Mouse (Mus musculus): Measurements from ENCODE around the gene Pank2. TPM values are rescaled to one million over a fixed set of nuclear protein-coding genes. Genes with fewer than 3 reads are reported as not detected.

Pank2 gene
- total RNA-seq, 1 experiment: 22.0 TPM

GRCm38 (mm10) chr2:131261481-131262212 is 648 bp upstream of the Pank2 start:
- TF ChIP-seq ZC3H11A (IDR thresholded peaks at IDR 0.05; ENCODE audit: borderline replicate concordance, low read depth, low read length) (no peak), ZNF384 (IDR thresholded peaks at IDR 0.05; ENCODE audit: low read depth, low read length) (no peak), HCFC1 (IDR thresholded peaks at IDR 0.05; ENCODE audit: borderline replicate concordance, insufficient read depth, low read length) (peak; percentile 34; the same call in 1 of the 2 replicates), MAFK (IDR thresholded peaks at IDR 0.05; ENCODE audit: insufficient read depth, low read depth, low read length) (no peak)
- H3K4me3 ChIP-seq (ENCODE audit: insufficient read depth in 1 of 2, low read depth in 1 of 2, low read length in 2 of 2, poor library complexity in 1 of 2, severe bottlenecking in 1 of 2): peak overlapping the region; percentile 64 to 82
- peaks cover 0 to 2% of the 10 kb centered on the region in 2 experiments; a peak in 2 of 4 replicates for H3K4me1 ChIP-seq (ENCODE audit: control insufficient read depth in 2 of 2, insufficient read depth in 2 of 2, low read length in 2 of 2, poor library complexity in 1 of 2)
- no peak for DNase-seq (ENCODE audit: low read depth, low spot score)
- in situ Hi-C loops (cut with MboI; ENCODE audit: low sequenced_read_pairs in 2 of 2, unreplicated experiment in 2 of 2): no loop called here
- 0 out of 2 replicates have a peak, but pooled peaks cover 3% of the 10 kb centered on the region for H3K36me3 ChIP-seq (ENCODE audit: control insufficient read depth, insufficient read depth, low read length, poor library complexity, severe bottlenecking)
- H3K9ac ChIP-seq (ENCODE audit: insufficient read depth, low read depth, low read length, poor library complexity, severe bottlenecking): peak overlapping the region; percentile 72
- no peaks in the 10 kb centered on the region for H3K9me3 ChIP-seq (ENCODE audit: control insufficient read depth, insufficient read depth, low read depth, low read length)
- peak overlapping the region; percentile 59; the same call in 1 of the 2 replicates for H3K27ac ChIP-seq (ENCODE audit: insufficient read depth, low read depth, low read length, poor library complexity, severe bottlenecking)

- peak; percentile 24 for DNase-seq (ENCODE audit: low read depth, low spot score)
- in situ Hi-C loops (cut with MboI; ENCODE audit: low sequenced_read_pairs in 2 of 2, unreplicated experiment in 2 of 2): no loop called here
These were observed 680 bp downstream of the Pank2 start for GRCm38 (mm10) chr2:131262680-131263670.

DNA sequence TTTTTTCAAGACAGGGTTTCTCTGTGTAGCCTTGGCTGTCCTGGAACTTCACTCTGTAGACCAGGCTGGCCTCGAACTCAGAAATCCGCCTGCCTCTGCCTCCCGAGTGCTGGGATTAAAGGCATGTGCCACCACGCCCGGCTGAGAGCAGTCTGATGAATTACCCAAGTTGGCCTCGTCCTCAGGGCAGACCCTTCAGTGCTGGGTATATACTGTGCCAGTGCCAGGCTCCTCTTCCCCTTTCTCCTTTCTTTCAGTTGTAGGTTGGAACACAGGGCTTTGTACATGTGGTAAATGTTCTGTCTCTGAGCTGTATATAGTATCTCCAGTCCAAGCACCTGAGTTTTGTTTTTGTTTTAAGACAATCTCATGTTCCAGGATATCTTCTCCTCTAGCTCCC is 1.7 kb downstream of the Pank2 start:
- H3K36me3 ChIP-seq (ENCODE audit: control insufficient read depth, insufficient read depth, low read length, poor library complexity, severe bottlenecking): 0 out of 2 replicates have a peak, but pooled peaks cover 3% of the 10 kb centered on the region
- no peaks in the 10 kb centered on the region for H3K9me3 ChIP-seq (ENCODE audit: control insufficient read depth, insufficient read depth, low read depth, low read length)
- TF ChIP-seq CHD2 (IDR thresholded peaks at IDR 0.05; ENCODE audit: low read depth, low read length): no peak
- peak overlapping the region; percentile 30; the same call in 1 of the 2 replicates for H3K9ac ChIP-seq (ENCODE audit: insufficient read depth, low read depth, low read length, poor library complexity, severe bottlenecking)
- H3K4me3 ChIP-seq (ENCODE audit: insufficient read depth in 1 of 2, low read depth in 1 of 2, low read length in 2 of 2, poor library complexity in 1 of 2, severe bottlenecking in 1 of 2): peak overlapping the region in 1 of 2 experiments; percentile 17; a peak in 1 of 4 replicates
- H3K27ac ChIP-seq (ENCODE audit: insufficient read depth, low read depth, low read length, poor library complexity, severe bottlenecking): no peak overlapping the region
- H3K4me1 ChIP-seq (ENCODE audit: control insufficient read depth in 2 of 2, insufficient read depth in 2 of 2, low read length in 2 of 2, poor library complexity in 1 of 2): peaks cover 0 to 2% of the 10 kb centered on the region in 2 experiments; a peak in 2 of 4 replicates
- in situ Hi-C loops (cut with MboI; ENCODE audit: low sequenced_read_pairs in 2 of 2, unreplicated experiment in 2 of 2): no loop called here
- no peak for DNase-seq (ENCODE audit: low read depth, low spot score)

More at GRCm38 (mm10) chr2:131262680-131263670, 680 bp downstream of the Pank2 start:
- TF ChIP-seq ZNF384 (IDR thresholded peaks at IDR 0.05; ENCODE audit: low read depth, low read length) (peak; percentile 52; the same call in 1 of the 2 replicates), HCFC1 (IDR thresholded peaks at IDR 0.05; ENCODE audit: borderline replicate concordance, insufficient read depth, low read length) (no peak)
- H3K27ac ChIP-seq (ENCODE audit: insufficient read depth, low read depth, low read length, poor library complexity, severe bottlenecking): peak overlapping the region; percentile 88
- peak overlapping the region; percentile 70 to 86 for H3K4me3 ChIP-seq (ENCODE audit: insufficient read depth in 1 of 2, low read depth in 1 of 2, low read length in 2 of 2, poor library complexity in 1 of 2, severe bottlenecking in 1 of 2)
- peaks cover 0 to 2% of the 10 kb centered on the region in 2 experiments; a peak in 2 of 4 replicates for H3K4me1 ChIP-seq (ENCODE audit: control insufficient read depth in 2 of 2, insufficient read depth in 2 of 2, low read length in 2 of 2, poor library complexity in 1 of 2)
- 0 out of 2 replicates have a peak, but pooled peaks cover 3% of the 10 kb centered on the region for H3K36me3 ChIP-seq (ENCODE audit: control insufficient read depth, insufficient read depth, low read length, poor library complexity, severe bottlenecking)
- H3K9me3 ChIP-seq (ENCODE audit: control insufficient read depth, insufficient read depth, low read depth, low read length): no peaks in the 10 kb centered on the region
- H3K9ac ChIP-seq (ENCODE audit: insufficient read depth, low read depth, low read length, poor library complexity, severe bottlenecking): peak overlapping the region; percentile 96

DNA sequence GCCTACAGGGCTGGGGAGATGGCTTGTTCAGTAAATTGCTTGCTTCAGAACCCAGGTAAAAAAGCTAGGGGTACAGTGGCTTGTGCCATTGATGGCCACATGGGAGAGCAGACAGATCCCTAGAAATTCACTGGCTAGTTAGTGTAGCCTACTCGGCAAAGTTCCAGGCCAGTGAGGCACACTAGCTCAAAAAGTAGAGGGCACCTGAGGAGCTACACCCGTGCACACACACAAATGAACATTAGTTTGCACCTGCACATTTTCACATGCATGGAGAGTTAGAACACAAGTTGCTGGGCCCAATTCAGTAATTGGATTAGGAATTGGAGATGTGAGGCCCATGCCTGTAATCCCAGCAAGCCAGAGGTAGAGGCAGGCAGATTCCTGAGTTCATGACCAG is 2.8 kb downstream of the Pank2 start:
- no peak overlapping the region for H3K27ac ChIP-seq (ENCODE audit: insufficient read depth, low read depth, low read length, poor library complexity, severe bottlenecking)
- in situ Hi-C loops (cut with MboI; ENCODE audit: low sequenced_read_pairs in 2 of 2, unreplicated experiment in 2 of 2): no loop called here
- H3K4me1 ChIP-seq (ENCODE audit: control insufficient read depth in 2 of 2, insufficient read depth in 2 of 2, low read length in 2 of 2, poor library complexity in 1 of 2): peaks cover 0 to 2% of the 10 kb centered on the region in 2 experiments; a peak in 2 of 4 replicates
- no peak for DNase-seq (ENCODE audit: low read depth, low spot score)
- TF ChIP-seq ZNF384 (IDR thresholded peaks at IDR 0.05; ENCODE audit: low read depth, low read length) (no peak), CHD2 (IDR thresholded peaks at IDR 0.05; ENCODE audit: low read depth, low read length) (no peak), ZC3H11A (IDR thresholded peaks at IDR 0.05; ENCODE audit: borderline replicate concordance, low read depth, low read length) (no peak), HCFC1 (IDR thresholded peaks at IDR 0.05; ENCODE audit: borderline replicate concordance, insufficient read depth, low read length) (no peak), MAFK (IDR thresholded peaks at IDR 0.05; ENCODE audit: insufficient read depth, low read depth, low read length) (no peak)
- H3K4me3 ChIP-seq (ENCODE audit: insufficient read depth in 1 of 2, low read depth in 1 of 2, low read length in 2 of 2, poor library complexity in 1 of 2, severe bottlenecking in 1 of 2): no peak overlapping the region
- H3K9me3 ChIP-seq (ENCODE audit: control insufficient read depth, insufficient read depth, low read depth, low read length): no peaks in the 10 kb centered on the region
- H3K9ac ChIP-seq (ENCODE audit: insufficient read depth, low read depth, low read length, poor library complexity, severe bottlenecking): no peak overlapping the region
- H3K36me3 ChIP-seq (ENCODE audit: control insufficient read depth, insufficient read depth, low read length, poor library complexity, severe bottlenecking): 0 out of 2 replicates have a peak, but pooled peaks cover 3% of the 10 kb centered on the region

All from ES-E14 (cell line).